Mouse (Mus musculus) embryonic stem cell, embryonic (primary cell): ENCODE measurements around the gene Cep41.

ENCODE experiments used
- CTCF ChIA-PET, 4 experiments: fragments of 300-600 bp in 2 of 4; fragments of 350-600 bp in 2 of 4; sonication (Branson Sonifier 250); formaldehyde crosslinking; loops; one replicate each; lab custom pipeline; 2022; ENCODE audit warnings: inconsistent platforms in 2 of 4; lab: Charles Lee
- POLR2A ChIA-PET, 4 experiments: fragments of 300-600 bp in 2 of 4; fragments of 350-600 bp in 2 of 4; sonication (Branson Sonifier 250); formaldehyde crosslinking; loops; one replicate each; lab custom pipeline; 2022; ENCODE audit warnings: antibody characterized with exemption in 4 of 4, inconsistent platforms in 1 of 4; lab: Charles Lee

The Cep41 gene

GRCm38 (mm10) chr6:30693350-30693991 is at the start of gene Cep41:
Gene Cep41, minus strand, starts transcription at chr6:30693749.
- CTCF ChIA-PET, result interaction anchor here (0.5 to 1.6 kb wide), 9 partner anchors 42 to 1745 kb away, joined by 3 to 7 read pairs (median 3); no protein-coding TSS in a partner anchor
- POLR2A ChIA-PET, result interaction anchor here in 3 of 4 experiments (0.6 to 2.6 kb wide), 19 partner anchors 12 to 432 kb away, joined by 3 to 9 read pairs (median 4); partner anchors contain the start of genes Ssmem1 (in 2 of the 3), Tmem209 (in 2 of the 3), Copg2 (in 1 of the 3) and Klf14 (in 1 of the 3)

DNA sequence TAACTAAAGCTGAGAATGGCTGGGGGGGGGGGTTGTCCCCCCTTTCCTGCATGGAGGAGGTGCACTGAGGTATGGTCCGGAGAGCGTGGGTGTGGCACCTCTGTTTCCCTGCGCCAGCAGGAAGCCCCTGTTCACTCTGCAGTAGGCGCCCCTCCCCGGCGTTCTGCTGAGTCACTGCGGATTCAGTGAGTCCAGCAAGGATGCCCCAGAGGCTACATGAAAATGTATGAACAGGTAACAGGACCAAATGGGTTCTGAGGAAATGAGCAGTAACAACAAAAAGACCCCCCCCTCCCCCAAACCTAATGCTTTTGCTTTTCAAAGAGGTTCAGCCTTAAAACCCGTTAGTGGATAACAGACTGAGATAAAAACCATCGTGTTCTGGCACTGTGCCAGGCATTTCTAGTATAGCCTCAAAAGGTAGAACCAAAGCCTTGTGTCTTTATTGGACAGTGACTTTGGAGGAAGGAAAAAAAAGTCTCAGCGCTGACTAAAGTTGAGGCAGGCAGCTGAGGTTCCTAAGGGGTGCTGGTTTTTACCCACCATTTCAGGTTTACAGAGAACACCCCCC is 45.7 kb upstream of the Cep41 start:
- ChIA-PET CTCF (interaction anchor here in 2 of 4 experiments (0.7 to 1.3 kb wide), 3 partner anchors 52 to 293 kb away, joined by 3 to 4 read pairs (median 3); no protein-coding TSS in a partner anchor), POLR2A (interaction anchor here in 3 of 4 experiments (0.5 to 1.9 kb wide), 13 partner anchors 11 to 640 kb away, joined by 3 to 9 read pairs (median 5); partner anchors contain the start of genes Ssmem1 (in 2 of the 3), Tmem209 (in 2 of the 3) and Mest (in 1 of the 3))

DNA sequence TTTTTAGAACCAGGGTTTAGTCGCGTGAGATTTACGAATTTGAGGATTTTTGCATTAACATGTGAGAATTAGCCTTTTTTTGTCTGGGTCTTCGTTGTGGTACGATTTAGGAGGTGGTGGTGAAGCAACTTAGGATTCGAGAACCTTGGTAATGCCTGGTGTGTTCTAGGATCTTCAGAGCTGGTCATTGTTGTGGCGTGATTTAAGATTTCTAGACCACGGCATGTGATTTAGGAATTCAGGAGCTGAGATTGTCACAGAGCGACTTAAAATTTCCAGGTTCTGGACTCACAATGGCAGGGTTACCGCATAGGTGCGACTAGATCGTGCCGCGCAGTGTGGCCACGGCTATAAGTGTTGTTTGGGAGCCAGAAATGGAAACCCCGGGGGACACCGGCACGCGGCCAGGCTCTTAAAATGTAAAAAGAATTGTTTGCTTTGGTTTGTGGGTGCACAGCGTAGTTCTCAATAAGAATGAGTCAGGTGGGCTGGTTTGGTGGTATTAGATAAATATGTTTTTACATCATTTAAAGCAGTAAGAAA is 45.0 kb upstream of the Cep41 start:
- ChIA-PET POLR2A (interaction anchor here in 2 of 4 experiments (0.9 to 1.9 kb wide), 10 partner anchors 9 to 282 kb away, joined by 3 to 9 read pairs (median 3); partner anchors contain the start of genes Mest (in 1 of the 2), Ssmem1 (in 1 of the 2) and Tmem209 (in 1 of the 2)), CTCF (interaction anchor here in 3 of 4 experiments (0.5 to 1.8 kb wide), 3 partner anchors 203 to 360 kb away, joined by 3 to 5 read pairs (median 4); no protein-coding TSS in a partner anchor)

DNA sequence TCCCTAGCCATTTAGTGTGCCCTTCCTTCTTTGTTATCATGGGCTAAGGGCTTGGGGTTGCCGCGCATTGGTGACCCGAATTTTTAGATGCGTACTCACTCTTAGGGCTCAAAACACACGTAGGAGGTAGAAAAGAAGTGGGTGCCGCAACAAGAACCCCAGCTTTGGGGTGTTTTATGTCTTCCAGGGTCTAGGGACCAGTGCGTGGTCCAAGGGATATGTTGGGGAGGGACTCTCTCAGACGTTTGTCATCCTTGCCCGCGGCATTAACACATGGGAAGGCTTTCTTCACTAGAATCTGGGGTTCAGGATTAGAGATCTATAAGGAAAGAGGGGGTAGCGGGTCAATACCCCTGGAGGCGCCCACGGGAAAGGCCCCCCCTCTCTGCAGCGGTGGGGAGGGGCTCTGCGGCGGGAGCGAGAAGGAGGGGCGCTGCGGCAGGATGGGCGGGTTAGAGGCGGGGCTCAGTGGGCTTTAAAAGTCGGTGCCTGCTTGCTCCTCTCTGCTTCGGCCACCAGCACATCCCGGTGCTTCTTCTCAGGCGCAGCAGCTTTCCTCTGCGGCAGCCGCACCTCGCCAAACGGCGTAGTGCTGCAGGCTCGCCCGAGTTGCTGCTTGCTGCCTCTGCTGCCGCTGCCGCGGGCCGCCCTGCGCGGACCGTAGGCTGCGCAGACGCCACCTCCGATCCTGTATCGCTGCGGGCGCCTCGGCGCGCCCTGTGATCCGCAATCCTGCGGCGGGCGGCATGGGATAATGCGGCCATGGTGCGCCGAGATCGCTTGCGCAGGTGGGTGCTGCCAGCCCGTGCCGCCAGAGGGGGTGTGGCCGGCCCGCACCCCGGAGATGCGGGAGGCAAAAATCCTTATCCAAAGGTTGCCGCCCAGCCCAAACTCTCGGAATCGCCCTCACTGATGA is 44.3 kb upstream of the Cep41 start:
- POLR2A ChIA-PET, result interaction anchor here in 2 of 4 experiments (0.6 to 1.9 kb wide), 21 partner anchors 9 to 281 kb away, joined by 3 to 9 read pairs (median 3); partner anchors contain the start of genes Ssmem1 (in 2 of the 2), Tmem209 (in 2 of the 2), Cep41 (in 1 of the 2) and Mest (in 1 of the 2)
- CTCF ChIA-PET, result interaction anchor here in 3 of 4 experiments (0.5 to 1.8 kb wide), 13 partner anchors 44 to 359 kb away, joined by 3 to 5 read pairs (median 3); partner anchors contain the start of genes Cep41 (in 1 of the 3), Klhdc10 (in 1 of the 3), Ssmem1 (in 1 of the 3) and Tmem209 (in 1 of the 3)

- POLR2A ChIA-PET, result interaction anchor here in 3 of 4 experiments (0.7 to 1.5 kb wide), 12 partner anchors 12 to 335 kb away, joined by 3 to 9 read pairs (median 3); partner anchors contain the start of genes Cep41 (in 1 of the 3), Klhdc10 (in 1 of the 3), Ssmem1 (in 1 of the 3) and Tmem209 (in 1 of the 3)
Observed at GRCm38 (mm10) chr6:30736864-30737547, 43.5 kb upstream of the Cep41 start.

GRCm38 (mm10) chr6:30736372-30736762 is 42.8 kb upstream of the Cep41 start:
- POLR2A ChIA-PET, result interaction anchor here in 3 of 4 experiments (0.7 to 3.5 kb wide), 7 partner anchors 14 to 335 kb away, joined by 3 to 12 read pairs (median 4); partner anchors contain the start of genes Ssmem1 (in 2 of the 3), Tmem209 (in 2 of the 3), Cep41 (in 1 of the 3) and Klhdc10 (in 1 of the 3)

More at GRCm38 (mm10) chr6:30736864-30737547, 43.5 kb upstream of the Cep41 start:
- CTCF ChIA-PET, result interaction anchor here (0.5 to 1.8 kb wide), 15 partner anchors 43 to 335 kb away, joined by 3 to 6 read pairs (median 3); partner anchors contain the start of genes Cep41 (in 1 of the 4), Klhdc10 (in 1 of the 4), Ssmem1 (in 1 of the 4) and Tmem209 (in 1 of the 4)

GRCm38 (mm10) chr6:30735728-30736371 is 42.3 kb upstream of the Cep41 start:
- ChIA-PET CTCF (interaction anchor here in 1 of 4 experiments (1.1 kb wide), 1 partner anchor 42 kb away, joined by 3 read pairs; the partner anchor contains the start of gene Cep41), POLR2A (interaction anchor here in 1 of 4 experiments (0.7 to 3.5 kb wide), 2 partner anchors 142 to 227 kb away, joined by 3 to 12 read pairs; partner anchors contain the start of genes Ssmem1 and Tmem209)

More at GRCm38 (mm10) chr6:30736372-30736762, 42.8 kb upstream of the Cep41 start:
- CTCF ChIA-PET, result interaction anchor here in 3 of 4 experiments (0.5 to 1.5 kb wide), 7 partner anchors 43 to 335 kb away, joined by 3 to 6 read pairs (median 3); partner anchors contain the start of genes Cep41 (in 1 of the 3) and Klhdc10 (in 1 of the 3)

DNA sequence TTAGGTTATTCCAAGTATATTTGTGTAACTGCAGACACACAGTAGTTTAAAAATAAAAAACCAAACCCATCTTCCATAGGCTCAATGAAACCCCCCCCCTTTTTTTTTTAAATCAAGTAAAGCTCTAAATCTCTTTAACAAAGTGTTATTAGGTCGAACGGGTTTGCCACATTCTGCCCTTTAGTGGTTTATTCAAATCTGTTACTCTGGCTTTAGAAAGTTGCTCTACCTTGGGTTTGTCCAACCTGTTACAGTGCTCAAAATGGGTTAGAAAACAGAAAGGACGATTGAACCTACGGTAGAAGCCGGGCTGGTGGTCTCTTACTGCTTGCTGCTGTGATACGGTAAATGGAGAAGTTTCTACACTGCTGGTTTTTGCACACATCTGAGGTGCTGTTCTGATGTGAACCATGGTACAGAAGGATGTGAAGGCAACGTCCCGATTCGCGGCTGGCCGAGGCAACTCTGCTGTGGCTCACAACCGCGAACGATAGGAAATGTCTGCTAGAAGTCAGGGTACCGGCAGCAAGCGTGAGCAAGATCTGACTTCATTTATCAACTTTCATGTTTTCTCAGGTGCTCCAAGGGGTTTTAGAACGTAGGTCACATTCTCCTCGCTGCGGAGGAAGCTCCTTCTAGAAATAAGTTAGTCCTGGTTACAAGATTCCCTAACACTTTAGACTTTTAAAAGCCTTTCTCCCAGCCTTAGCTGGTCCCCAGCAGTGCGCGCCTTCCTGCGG is 41.6 kb upstream of the Cep41 start:
- ChIA-PET POLR2A (interaction anchor here in 2 of 4 experiments (0.6 to 3.5 kb wide), 5 partner anchors 10 to 482 kb away, joined by 3 to 12 read pairs (median 5); partner anchors contain the start of genes Ssmem1 (in 1 of the 2) and Tmem209 (in 1 of the 2)), CTCF (interaction anchor here in 2 of 4 experiments (0.6 to 1.1 kb wide), 2 partner anchors 42 to 200 kb away, joined by 3 to 10 read pairs; partner anchors contain the start of gene Cep41 (in 1 of the 2))

- CTCF ChIA-PET, result interaction anchor here in 2 of 4 experiments (0.6 to 1.1 kb wide), 4 partner anchors 40 to 214 kb away, joined by 3 to 4 read pairs (median 4); partner anchors contain the start of gene Cep41 (in 1 of the 2)
- POLR2A ChIA-PET, result interaction anchor here in 2 of 4 experiments (0.6 to 3.5 kb wide), 8 partner anchors 10 to 856 kb away, joined by 3 to 12 read pairs (median 4); partner anchors contain the start of genes Ssmem1 (in 1 of the 2) and Tmem209 (in 1 of the 2)
Observed at GRCm38 (mm10) chr6:30734465-30734864, 40.9 kb upstream of the Cep41 start.

- ChIA-PET POLR2A (interaction anchor here in 2 of 4 experiments (0.6 to 2.8 kb wide), 5 partner anchors 9 to 165 kb away, joined by 3 to 9 read pairs (median 3); no protein-coding TSS in a partner anchor), CTCF (interaction anchor here in 1 of 4 experiments (1.4 kb wide), 1 partner anchor 197 kb away, joined by 4 read pairs; no protein-coding TSS in a partner anchor)
Observed at GRCm38 (mm10) chr6:30732571-30733130, 39.1 kb upstream of the Cep41 start.

GRCm38 (mm10) chr6:30730301-30730971 is 36.9 kb upstream of the Cep41 start:
- ChIA-PET CTCF (no interaction called here), POLR2A (no interaction called here)

- POLR2A ChIA-PET, result interaction anchor here in 1 of 4 experiments (1.2 to 2.3 kb wide), 2 partner anchors 10 to 16 kb away, joined by 4 to 9 read pairs; no protein-coding TSS in a partner anchor
Observed at GRCm38 (mm10) chr6:30723331-30723730, 29.8 kb upstream of the Cep41 start, which contains the start of gene Mest. Gene Mest, plus strand, starts transcription at chr6:30723547.

More at GRCm38 (mm10) chr6:30723331-30723730, 29.8 kb upstream of the Cep41 start, which contains the start of gene Mest:
- CTCF ChIA-PET, result interaction anchor here in 1 of 4 experiments (1.8 kb wide), 1 partner anchor 171 kb away, joined by 4 read pairs; no protein-coding TSS in a partner anchor
